Mouse (Mus musculus): ENCODE measurements around the gene Slc25a12. TPM values are rescaled to one million over a fixed set of nuclear protein-coding genes. Genes with fewer than 3 reads are reported as not detected.

Gene Slc25a12
- polyA plus RNA-seq (2015; fragmentation: Illumina TruSeq; extraction: RNeasy Lipid Tissue Mini Kit (QIAGEN cat#74804); ENCODE audit: insufficient read depth, low read depth, low replicate concordance), result 4.2 TPM

DNA sequence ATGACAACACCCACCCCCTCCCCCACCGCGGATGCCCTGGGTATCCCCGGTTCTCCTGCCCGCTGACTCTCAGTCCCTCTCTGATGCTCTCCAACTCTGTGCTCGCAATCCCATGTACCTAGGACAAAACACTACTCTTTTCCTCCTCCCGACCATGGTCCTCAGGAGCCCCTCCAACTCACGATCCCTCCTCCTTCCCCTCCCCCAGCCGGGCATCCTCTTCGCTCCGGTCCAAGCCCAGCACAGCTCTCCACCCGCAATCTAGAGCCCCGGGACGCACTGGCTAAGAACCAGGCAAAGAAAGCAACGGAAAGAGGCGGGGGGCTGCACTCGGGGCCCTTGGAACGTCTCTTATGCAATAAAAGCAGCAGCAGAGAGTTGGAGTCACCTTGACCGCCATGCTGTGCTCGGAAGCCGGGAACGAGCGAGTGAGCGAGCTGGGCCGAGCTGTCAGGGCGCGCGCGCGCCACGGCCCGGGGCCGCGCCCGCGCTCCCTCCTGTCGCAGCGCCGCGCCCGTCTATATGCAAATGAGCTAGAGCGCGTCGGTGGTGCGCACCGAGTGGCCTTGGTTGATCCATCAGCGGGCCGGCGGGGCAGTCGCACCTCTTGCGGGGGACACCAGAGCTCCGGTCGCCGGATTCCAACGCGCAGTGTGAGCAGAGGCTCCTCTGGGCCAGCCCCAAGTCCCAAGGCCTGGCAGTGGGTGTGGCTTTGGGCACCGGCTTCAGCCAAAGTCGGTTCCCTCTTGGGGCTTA is at the start of gene Slc25a12:
Slc25a12 (minus strand) TSS at position 625 of the 756 bp plus-strand sequence.

DNA sequence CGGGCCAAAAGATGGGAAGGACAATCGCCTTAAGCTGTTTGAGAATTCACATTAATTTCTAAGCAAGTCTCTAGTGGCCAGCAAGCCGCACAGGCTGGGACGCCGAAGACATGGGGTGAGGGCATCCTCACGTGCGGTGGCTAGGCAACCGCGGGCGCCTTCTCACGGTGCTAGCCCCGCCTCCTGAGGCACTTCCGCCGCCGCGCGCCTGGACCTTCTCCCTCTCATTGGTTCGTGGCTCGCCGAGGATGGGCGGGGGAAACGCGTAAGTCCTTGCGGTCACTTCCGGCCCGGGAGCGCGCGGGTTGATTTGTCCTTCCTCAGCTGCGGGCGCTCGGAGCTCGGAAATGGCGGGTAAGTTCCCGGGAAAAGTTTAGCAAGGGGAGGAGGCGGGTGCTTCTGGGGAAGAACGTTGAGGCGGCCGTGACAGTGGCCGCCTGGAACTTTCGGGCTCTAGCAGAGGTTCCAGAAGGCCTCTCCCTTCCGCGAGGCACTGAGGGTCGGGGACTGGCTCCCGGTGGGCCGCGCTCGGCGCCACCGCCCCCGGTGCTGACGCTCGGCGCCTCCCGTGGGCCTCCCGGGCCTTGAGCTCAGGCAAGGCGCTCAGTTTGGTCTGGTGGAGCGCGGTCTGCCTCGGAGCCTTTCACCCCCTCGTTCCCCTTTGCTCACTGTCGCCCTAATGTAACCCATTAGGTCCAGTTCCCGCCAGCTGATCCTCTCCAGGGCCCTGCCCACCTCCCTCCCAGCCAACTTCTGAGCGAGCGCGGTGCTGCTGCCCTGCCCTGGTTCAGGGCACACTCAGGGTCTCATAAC is 21.6 kb upstream of the Slc25a12 start, which contains the start of gene Hat1:
Hat1 (plus strand) TSS at position 8 of the 813 bp plus-strand sequence.

Other genes with a start within 250 kb of the Slc25a12 start
- 2.5 TPM for gene Cybrd1, start 249.8 kb downstream of the Slc25a12 start, polyA plus RNA-seq (2015; fragmentation: Illumina TruSeq; extraction: RNeasy Lipid Tissue Mini Kit (QIAGEN cat#74804); ENCODE audit: insufficient read depth, low read depth, low replicate concordance)
- 23.3 TPM for gene Dync1i2, start 156.0 kb downstream of the Slc25a12 start, polyA plus RNA-seq (2015; fragmentation: Illumina TruSeq; extraction: RNeasy Lipid Tissue Mini Kit (QIAGEN cat#74804); ENCODE audit: insufficient read depth, low read depth, low replicate concordance)
- gene Hat1, start 21.2 kb upstream of the Slc25a12 start, polyA plus RNA-seq (2015; fragmentation: Illumina TruSeq; extraction: RNeasy Lipid Tissue Mini Kit (QIAGEN cat#74804); ENCODE audit: insufficient read depth, low read depth, low replicate concordance), result 2.1 TPM
- gene Metap1d, start 85.5 kb upstream of the Slc25a12 start, polyA plus RNA-seq (2015; fragmentation: Illumina TruSeq; extraction: RNeasy Lipid Tissue Mini Kit (QIAGEN cat#74804); ENCODE audit: insufficient read depth, low read depth, low replicate concordance), result 40.4 TPM
- gene Dlx1, start 160.4 kb upstream of the Slc25a12 start, polyA plus RNA-seq (2015; fragmentation: Illumina TruSeq; extraction: RNeasy Lipid Tissue Mini Kit (QIAGEN cat#74804); ENCODE audit: insufficient read depth, low read depth, low replicate concordance), result not detected
- gene Dlx2, start 179.0 kb upstream of the Slc25a12 start, polyA plus RNA-seq (2015; fragmentation: Illumina TruSeq; extraction: RNeasy Lipid Tissue Mini Kit (QIAGEN cat#74804); ENCODE audit: insufficient read depth, low read depth, low replicate concordance), result not detected

Measured in pancreas, adult 10 weeks (tissue).